Mouse (Mus musculus): Measurements from ENCODE around the gene Smtnl1.

- TF ChIP-seq CTCF (IDR thresholded peaks at IDR 0.05; ENCODE audit: low read depth), result no peak
- TF ChIP-seq EP300 (IDR thresholded peaks at IDR 0.05; ENCODE audit: low read depth), result no peak
Observed at GRCm38 (mm10) chr2:84806546-84806945, 15.9 kb downstream of the Smtnl1 start.

All from liver, embryonic 14.5 days (tissue).